Mouse (Mus musculus): ENCODE data around the gene Ccnb1ip1.

DNA sequence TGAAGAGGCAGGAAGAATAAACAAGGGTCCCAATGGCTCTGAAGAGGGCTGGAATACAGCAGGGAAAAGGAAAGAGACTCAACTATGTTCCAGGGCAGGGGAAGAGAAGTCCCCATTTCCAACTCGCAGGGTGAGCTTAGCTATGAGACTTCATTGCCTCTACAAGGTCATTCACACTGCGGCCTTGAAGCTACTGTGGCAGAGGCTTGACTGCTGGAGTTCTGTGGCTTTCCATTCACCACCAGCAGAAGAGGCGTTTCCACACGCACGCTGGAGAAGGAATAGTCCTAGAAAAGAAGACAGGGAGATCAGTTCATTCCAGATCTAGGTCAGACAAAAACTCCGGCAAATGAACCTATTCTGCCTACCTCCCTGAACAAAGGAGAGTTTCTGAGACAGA lies 41.8 kb downstream of the Ccnb1ip1 start:
- no peak for TF ChIP-seq CTCF (IDR thresholded peaks at IDR 0.05; ENCODE audit: borderline replicate concordance, insufficient read depth, low read length)
- no peak for TF ChIP-seq POLR2A (IDR thresholded peaks at IDR 0.05; ENCODE audit: low read depth, low read length)

Data from embryonic fibroblast, embryonic 13.5 days (primary cell).